Mouse (Mus musculus) layer of hippocampus, adult 18-20 months (tissue): Measurements from ENCODE around the gene Irf4. TPM values are rescaled to one million over a fixed set of nuclear protein-coding genes. Genes with fewer than 3 reads are reported as not detected.

Experiments
- DNase-seq, 2 experiments: peaks; one replicate each; pipeline ENCODE4 v3.0.0; 2022; ENCODE audit warnings: low spot score in 2 of 2
- long read RNA-seq: library from polyadenylated mRNA; stranded (forward); transcript quantifications from one replicate; pipeline ENCODE4 v2.0.0, GENCODE M21; 2021
- total RNA-seq, 2 experiments: library from RNA; stranded (reverse); gene quantifications; 2 replicates each; pipeline ENCODE4 v1.2.3; 2021

The Irf4 gene
- under 1 TPM; 0.22 to 0.43 TPM for total RNA-seq
- long read RNA-seq: 0 reads

DNA sequence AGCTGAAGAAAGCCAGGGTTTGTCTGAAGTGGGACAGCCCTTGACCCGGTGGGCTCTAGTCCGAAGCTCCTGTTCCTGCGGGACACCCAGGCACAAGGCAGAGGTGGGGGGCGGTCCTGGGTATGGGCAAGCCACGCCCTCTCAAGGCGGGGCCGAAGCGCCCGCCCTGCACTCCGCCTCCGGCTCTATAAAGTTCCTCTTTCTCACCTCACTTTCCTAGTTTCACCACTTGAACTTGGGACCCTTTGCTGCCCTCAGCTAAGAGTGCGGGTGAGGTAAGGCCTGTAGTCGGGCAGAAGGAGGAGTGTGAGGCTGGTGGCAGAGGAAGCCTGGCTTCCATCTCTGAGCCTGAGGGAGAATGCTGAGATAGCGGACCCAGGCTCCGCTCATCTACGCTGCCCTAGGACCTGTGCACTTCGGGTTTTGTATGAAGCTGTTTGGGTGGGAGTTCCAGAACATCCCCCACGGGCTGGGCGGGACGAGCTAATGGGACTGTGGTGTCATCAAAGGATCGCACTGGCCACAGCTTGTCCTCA, at the start of gene Irf4:
Gene Irf4, plus strand, starts transcription at position 206 of the 536 bp plus-strand sequence.
- DNase-seq: no peak

DNA sequence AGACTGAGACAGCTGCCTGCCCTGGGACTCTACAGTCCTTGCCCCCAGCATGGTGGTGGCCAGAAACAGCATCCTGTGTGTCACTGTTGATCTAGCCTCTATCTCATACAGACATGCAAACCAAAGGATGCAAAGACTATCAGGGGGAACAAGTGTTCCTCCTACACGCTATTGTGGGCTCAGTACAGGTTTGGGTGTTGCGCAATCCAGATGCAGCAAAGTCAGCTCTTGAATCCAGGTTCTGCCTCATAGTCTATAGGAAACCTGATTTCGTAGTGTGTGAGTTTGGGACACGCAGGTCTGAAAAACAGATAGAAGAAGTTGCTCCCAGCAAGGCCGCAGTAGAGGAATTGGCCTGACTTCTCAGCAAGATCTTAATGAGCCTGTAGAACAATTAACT, 46.3 kb upstream of the Irf4 start:
- DNase-seq: no peak

DNA sequence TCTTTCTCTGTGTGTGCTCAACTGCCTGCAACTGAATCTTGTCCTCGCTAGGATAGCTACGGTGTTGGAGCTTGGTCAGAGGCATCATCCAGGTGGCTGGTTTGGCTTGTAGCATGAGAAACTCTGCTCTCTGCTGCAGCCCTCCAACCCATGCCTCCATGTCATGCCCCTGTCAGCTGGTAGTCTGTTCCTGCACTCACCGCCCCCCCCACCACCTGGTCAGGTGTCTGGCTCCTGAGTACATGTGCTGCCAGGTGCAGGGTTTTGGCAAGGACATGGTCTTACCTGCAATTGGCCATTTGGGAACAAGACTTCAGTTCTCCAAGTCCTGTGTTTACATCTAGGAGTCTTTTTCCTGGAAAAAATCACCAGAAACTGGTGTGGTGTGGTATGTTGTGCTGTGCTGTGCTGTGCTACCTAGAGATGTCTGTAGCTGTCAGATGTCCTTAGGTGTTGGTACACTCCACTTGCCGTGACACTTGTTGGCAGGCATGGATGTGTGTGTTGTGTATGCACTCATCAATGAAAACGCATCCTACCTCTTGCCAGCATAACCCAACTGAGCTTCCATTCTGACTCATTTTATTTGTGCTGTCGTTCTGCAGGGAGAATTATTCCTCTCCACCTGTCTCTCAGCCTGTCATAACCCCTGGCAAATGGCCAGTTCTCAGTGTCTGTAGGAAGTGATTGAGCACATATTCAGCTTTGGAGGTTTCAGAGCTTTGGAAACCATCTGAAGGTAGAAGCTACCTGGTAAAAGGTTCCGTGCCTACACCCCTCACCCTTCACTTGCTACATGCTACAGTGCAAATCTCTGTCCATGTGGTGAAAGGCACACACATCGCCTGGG, 44.6 kb upstream of the Irf4 start:
- DNase-seq: no peak

DNA sequence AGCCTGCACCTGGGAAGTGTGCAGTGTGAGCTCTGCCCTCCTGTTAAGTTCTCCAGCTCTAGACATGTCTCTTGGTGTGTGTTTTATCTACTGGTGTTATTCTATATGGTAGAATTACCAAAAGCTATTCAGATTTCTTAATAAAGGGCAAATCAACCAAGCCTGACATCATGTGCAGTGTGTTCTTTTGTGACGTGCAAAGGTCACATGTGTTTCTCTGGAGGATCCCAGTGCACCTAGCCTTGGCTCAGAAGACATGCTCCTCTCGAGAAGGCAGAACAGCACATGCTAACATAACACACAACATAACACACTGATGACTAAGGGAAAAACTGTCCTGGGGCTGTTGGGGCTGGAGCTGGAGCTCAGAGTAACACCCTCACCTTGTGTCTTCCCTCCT, 38.0 kb upstream of the Irf4 start:
- no peak for DNase-seq

DNA sequence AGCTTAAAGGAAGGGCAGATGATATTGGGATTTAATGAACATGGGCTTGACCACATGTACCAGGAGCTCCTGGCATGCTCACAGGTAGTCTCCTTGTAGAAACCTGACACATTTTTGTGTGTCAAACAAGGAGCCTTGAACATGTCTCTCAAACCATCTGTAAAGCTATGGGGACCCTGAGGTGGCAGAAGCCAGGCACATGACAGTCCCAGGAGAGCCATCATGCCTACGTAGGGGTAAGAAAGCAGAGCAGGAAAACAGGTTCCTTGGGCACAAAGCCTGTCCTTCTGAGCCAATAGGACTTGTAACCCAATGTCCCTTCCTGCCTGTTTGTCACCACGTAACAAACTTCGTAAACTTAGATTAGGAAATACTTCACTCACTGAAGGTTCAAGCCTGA, 37.3 kb upstream of the Irf4 start:
- no peak for DNase-seq

DNA sequence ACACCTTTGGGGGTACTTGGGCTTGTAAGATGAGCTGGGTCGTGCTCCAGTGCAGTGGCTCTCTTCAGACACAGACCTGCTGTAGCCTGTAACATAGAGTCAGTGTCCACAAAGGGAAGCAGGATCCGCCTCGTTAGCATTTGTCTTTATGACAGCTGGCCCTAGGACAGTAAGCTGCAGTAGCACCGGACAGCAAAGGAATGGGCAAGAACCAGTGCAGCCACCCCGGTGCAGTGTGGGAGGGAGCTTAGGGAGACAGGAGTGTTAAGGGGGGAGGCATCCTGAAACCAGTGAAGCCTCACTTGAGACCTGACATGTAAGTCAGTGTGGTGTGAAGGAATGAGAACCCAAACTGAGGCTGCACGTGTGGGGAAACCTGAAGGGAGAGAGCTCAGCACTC, 36.7 kb upstream of the Irf4 start:
- no peak for DNase-seq

DNA sequence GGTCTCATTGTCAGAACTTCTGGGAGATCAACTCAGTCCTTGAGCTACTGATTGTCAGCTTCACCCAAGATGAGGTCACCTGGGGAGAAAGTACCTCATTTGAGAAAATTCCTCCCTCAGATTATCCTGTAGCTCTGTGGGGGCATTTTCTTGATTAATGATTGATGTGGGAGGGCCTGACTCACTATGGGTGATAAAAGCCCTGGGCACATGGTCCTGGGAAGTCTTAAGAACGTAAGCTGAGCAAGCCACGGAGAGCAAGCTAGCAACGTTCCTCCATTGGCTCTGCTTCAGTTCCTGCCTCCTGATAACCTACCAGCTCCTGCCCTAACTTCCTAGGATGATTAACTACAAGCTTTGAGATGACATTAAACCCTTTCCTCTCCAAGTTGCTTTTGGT, 35.4 kb upstream of the Irf4 start:
- no peak for DNase-seq

DNA sequence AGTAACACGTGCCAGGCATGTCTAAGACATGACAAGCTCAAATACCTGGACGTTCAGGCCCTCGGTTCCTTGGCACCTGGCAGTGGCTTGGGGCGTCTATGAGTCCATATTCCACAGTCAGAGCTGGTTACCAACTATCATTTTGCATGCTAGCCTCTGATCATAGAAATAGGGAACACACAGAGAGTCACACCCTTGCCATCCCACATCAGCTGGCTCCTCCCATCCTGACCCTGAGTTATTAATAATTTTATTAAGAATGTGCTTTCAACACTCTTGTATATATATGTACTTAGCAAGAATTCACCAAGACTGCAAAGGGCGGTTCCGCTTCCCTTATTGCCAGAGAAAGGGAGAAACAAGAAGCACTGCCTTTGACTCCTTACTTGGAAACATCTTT, 34.5 kb upstream of the Irf4 start:
- DNase-seq: no peak

DNA sequence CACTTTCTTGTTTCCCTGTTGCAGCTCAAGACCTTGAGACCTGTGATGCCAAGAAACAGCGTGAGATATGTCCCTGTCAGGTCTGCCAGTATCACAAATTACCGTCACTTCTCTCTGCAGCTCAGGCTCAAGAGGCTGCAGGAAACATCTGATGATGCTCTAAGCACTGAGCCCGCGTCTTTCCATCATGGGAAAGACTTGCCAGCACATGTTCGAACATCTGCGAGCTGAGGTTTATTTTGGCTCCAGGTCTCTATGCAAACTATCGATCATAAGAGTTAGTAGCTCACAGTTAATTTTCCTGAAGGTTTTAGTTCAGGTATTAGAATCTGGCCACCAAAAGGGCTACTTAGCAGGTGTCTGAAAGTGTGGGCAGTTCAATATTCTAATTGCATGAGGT, 34.0 kb upstream of the Irf4 start:
- DNase-seq: no peak

DNA sequence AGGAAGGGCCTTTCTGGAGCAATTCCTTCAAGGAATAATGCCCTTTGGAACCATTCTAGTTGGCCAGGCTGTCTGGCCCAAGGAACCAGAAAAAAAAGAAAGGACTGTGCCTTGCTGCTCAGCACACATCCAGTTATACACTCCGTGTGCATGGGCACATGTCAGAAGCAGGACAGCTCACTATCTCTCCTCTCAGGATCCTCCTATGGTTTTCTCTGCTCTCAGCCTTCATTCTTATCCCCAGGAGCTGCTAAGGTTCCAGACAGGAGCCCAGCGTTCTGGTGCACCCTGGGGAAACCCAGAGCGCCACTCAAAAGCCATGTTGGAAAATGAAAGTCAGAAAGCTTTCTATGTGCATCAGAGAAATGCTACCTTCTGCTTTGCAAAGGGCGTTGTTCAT, 33.5 kb upstream of the Irf4 start:
- DNase-seq: no peak

DNA sequence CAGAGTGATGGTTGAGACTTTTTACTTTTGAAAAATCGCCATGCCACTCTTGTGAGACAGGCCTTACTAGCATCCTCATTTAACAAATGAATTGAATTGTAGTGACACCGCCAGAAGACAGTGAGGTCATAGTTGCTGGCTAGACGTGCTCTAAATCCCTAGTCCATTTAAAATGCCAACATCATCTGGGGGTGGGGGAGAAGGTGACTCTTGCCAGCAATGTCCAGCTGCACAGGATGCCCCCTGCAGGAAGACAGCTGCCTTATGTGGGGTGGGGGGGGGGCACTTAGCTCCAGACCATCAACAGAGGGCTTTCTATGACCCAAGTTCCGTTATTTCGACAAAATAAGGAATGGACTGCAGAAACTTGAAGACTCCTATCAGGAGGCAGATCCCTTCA, 32.4 kb upstream of the Irf4 start:
- DNase-seq: no peak

DNA sequence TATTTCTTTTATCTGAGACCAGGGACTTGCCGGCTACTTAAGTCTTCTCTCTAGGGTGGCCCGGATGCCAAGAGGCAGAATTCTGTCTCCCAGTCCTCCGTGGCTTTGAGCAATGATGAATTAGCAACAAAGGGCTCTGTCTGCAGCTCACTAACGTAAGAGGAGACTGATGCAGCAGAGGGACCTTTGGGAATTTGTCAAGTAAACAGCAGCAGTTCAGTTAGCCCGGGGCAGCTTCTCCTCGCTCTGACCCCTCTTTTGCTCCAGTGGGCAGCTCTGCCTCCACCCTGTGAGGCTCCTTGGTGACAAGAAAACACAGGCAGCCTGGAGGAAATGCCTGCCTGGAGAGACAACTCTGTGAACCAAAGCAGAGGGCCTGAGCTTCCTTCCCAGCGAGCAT, 26.4 kb upstream of the Irf4 start:
- DNase-seq: no peak

DNA sequence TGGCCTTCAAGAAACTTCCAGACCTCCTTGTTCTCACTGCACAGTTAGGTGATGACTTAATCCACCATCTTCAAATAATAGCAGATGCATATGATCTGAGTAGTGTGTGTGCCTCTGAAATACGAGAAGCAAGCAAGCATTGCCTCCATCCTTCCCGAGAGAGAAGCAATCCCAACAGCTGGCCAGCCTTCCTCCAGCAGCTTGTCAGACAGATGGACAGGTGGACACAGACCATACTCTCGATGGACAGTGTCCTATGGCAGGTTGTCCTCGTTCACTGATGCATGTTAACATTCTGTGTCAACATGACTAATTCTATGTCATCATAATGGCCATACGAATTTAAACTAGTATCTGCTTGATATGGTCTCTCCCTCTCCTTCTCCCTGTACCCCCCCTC, 25.8 kb upstream of the Irf4 start:
- no peak for DNase-seq

DNA sequence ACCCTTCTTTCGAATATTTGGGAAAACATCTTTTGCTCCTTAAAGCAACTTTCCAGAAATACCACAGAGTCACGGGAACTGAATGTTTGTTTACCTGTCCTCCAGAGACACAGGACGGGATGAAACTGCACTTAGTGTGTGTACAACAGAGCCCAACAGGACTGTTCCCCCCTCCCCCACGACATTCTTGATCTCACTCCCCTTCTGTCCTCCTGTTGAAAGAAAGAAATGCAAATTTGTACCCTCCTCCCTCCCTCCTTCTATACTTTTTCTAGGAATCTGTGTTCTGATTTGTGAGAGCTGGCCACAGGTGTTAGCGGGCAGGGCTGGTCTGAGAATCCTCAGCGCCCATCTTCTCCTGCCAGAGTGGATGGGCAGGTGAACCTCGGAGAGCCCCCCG, 25.2 kb upstream of the Irf4 start:
- no peak for DNase-seq

DNA sequence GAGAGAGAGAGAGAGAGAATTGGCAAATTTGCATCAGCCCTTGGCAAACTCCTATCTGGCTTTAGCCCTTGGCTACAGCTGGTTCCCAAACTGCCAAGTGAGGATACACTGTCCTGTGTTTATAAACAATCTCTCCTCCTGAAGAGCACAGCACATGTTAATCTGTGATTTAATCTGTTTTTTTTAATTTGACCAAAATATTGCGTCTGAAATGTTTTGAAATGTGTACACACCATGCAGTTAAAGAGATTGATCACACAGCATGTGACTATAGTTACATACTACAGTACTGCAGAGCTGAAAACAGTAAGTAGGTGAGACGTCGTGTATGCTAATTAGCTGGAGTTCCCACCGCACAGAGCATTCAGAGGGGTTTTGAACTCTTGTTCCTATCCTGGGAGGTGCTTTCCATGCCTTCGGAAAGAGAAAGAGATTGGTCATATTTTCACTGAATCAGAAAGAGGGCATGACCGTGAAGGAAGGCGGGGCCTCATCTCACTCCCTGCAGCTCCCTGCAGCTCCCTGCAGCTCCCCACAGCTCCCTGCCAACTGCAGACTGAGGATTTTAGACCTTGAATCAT, 24.2 kb upstream of the Irf4 start:
- no peak for DNase-seq

DNA sequence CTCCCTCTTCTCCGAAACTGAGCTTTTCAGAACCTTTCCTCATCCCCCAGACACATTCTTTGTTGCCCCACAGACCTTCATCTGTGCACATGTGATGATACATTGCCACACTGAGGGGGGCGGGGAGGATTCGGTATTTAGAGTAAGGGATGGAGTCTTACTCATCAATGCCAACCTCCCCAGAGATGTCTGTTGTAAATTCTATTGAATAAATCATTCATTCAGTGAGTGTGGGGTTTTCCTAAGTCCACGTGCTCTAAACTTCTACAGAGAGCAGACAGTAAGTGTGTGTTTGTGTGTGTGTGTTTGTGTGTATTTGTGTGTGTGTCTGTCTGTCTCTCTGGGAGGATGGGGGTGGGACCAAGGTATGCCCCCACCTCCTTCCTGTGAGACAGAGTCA, 22.1 kb upstream of the Irf4 start:
- DNase-seq: no peak

DNA sequence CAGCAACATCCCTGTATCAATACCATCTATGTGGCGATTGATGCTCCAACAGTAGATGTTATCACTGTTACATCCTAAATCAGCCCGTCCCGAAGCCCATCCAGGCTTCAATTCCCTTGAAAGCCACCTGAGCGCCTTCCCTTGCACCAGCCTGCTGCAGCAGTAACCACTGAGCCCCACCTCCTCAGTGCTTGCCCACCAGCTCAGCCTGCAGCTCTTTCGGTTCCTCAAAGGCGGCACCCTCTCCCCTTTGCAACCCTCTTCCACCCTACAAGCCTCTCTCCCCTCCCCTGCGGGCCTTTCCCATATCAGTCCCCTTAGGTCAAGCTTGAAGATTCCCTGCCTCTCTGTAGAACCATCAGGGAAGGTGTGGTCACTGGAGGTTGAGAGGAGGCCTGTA, 20.9 kb upstream of the Irf4 start:
- DNase-seq: no peak

DNA sequence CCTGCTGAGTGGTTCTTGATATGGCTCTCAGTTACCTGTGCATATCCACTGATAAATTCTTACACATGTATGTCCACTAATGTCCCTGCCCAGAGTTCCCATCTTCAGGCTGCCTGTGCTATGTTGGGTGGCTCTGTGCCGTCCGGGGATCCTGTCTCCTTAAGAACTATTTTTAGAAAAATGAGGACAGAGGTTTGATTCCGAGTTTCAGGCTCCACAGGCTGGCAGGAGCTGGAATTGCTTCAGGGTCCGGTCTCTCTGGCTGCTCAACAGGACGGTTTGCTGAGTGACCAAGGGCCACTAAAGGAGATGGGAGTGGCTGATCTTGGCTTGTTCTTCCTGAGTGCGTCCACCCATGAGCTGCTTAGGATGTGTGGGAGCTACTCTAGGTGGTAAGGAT, 19.8 kb upstream of the Irf4 start:
- no peak for DNase-seq

DNA sequence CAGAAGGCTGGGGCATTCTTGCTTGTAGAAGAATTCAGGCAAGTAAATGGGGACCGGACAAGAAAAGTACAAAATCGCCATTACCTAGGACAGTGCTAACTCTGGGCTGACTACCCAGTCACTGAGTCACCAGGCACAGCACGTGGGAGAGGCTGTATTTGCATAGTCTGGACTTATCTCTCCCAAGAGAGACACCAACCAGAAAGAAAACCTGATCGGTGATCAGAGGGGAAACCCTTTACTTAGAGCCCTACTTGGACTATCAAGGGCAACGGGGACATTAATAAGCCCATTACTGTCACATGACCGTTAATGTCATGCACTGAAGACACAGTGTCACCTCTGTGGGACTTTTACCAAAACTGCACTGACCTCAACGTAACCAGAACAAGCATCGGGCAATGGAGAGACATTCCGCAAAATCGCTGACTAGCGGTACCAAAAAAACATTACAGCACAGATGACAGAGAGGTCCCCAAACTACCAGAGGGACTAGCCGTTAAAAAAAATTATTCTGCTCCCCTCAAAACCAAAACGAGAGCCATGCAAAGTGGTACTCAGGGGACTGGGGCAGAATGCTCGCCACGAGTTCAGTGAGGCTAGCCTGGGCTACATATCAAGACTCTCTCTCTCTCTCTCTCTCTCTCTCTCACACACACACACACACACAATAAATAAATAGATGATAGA, 18.8 kb upstream of the Irf4 start:
- no peak for DNase-seq

DNA sequence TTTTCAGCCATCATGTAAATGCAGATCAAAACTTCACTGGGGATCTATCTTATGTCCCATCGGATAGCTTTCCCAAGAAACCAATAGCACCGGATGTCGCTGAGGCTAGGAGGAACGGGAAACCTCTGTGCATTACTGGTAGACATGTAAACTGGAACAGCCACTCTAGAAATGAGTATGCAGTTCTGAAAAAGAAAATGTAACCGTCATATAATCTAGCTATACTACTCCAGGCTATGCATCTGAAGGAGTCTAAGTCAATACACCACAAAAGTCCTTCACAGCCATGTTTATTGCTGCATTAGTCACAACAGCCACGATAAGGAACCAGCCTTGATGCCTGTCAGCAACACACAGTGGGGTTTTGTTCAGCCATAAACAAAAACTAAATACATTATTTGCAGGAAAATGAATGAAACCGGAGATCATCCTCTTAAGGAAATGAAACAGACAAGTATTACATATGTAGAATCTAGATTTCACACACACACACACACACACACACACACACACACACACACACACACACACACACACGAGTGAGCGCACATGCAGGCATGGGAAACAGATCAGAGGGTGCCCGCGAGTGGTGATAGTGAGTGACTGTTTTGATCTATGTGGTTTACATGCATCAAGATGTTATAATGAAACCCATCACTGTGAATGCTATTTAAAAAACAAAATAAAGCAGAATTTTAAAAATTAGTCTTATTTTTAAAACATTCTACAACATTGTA, 16.1 kb upstream of the Irf4 start:
- DNase-seq: no peak

DNA sequence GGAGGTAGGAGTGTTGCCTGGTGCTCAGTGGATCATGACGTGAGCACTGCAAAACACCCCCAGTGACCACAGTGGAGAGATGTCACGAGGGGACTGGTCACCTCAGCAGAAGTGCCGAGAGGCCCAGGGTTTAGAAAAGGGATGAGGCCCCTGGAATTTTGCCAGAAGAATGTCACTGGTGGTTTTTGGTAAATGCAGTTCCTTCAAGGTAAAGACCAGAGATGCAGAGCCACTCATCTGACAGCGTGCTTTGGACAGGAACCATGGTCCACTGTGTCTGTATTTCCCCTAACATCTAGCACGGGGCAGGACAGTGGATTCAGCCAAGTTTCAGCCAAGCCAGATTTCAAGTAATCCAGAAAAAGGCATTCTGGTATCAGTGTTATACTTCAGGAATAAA, 12.3 kb upstream of the Irf4 start:
- DNase-seq: no peak

DNA sequence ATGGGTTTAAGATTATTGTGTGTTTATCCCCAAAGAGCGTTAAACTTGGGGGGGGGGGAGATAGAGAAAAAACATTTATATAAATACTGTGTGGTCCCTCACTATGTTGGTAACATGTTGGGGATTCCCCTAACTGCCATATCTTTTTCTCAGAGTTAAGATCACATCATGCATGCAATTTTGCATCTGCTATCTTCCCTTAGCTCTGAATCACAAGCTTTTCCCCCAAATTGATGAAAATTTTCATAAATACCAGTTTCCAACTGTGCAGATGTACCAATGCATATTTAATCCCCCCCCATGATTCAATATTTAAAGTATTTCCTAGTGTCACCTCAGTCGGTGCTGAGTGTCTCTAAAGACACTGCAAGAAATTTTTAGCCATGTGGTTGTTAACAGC, 11.8 kb upstream of the Irf4 start:
- no peak for DNase-seq
